Mouse (Mus musculus) C2C12 (cell line): ENCODE data around the gene Tpd52l1.

Source experiments
- CTCF ChIP-seq: IDR thresholded peaks from one replicate; pipeline ENCODE4 v1.5.1; 2011; ENCODE audit not compliant: control insufficient read depth, insufficient read depth, insufficient read length
- MYOD1 ChIP-seq: IDR thresholded peaks from one replicate; pipeline ENCODE4 v1.6.1; 2011; ENCODE audit warnings: low read depth; ENCODE audit not compliant: control insufficient read depth, insufficient read length
- USF1 ChIP-seq: IDR thresholded peaks from one replicate; pipeline ENCODE4 v1.6.1; 2011; ENCODE audit warnings: low read depth, mild to moderate bottlenecking, control low read depth, moderate library complexity

DNA sequence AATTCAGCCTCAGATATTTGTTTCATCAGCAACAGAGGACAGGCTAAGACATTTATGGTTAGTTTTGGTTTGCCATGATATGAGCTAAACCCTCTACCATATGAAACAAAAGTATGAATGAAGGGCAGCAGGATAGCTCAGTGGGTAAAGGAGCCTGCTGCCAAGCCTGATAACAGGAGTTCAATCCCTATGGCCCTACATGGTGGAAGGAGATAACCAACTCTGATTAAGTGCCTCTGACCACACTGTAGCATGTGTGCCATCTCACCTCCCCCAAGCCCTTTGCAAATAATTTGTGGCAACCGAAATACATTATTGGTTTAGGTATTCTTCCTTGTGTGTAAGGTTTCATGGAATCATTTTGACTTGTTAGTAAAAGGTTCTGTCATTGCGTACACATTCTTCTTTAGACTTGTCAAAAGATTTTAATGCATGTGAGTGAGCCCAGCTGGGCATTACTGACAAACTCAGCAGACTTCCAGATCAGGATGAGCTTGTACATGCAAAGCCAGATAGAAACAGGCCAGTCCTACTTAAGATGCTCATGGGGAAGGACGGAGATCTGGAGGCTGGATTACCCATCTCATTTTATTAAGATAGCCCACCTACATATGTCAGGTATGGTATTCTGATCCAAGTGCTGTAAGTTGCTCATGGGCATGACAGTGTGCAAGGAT is 115.3 kb downstream of the Tpd52l1 start:
- TF ChIP-seq CTCF = no peak
- no peak for TF ChIP-seq MYOD1
- no peak for TF ChIP-seq USF1
